Mouse (Mus musculus) liver, embryonic 11.5 days (tissue): ENCODE measurements around the gene Akr1c12. TPM values are rescaled to one million over a fixed set of nuclear protein-coding genes. Genes with fewer than 3 reads are reported as not detected.

Experiments used
- ATAC-seq: fragments of 200-750 bp; cut with Nextera tagmentation; replicated peaks from 2 replicates; pipeline ENCODE4 v1.8.0; 2017; ENCODE audit warnings: moderate number of reproducible peaks, mild to moderate bottlenecking, moderate TSS enrichment, moderate library complexity; ENCODE audit not compliant: low FRiP score
- DNase-seq: peaks from one replicate; pipeline ENCODE4 v3.0.0-alpha.2; 2017; ENCODE audit warnings: low spot score
- H3K27ac ChIP-seq: fragments of 300-500 bp; sonication (generic); 2 replicates; pipeline ENCODE4 v1.5.1; 2014; ENCODE audit warnings: mild to moderate bottlenecking, low read depth, low read length, control low read depth
- H3K27me3 ChIP-seq: fragments of 300-500 bp; sonication (generic); replicated peaks from 2 replicates; pipeline ENCODE4 v1.6.1; 2014; ENCODE audit warnings: low read length, mixed read lengths; ENCODE audit not compliant: control insufficient read depth, insufficient read depth
- H3K36me3 ChIP-seq: fragments of 300-500 bp; sonication (generic); 2 replicates; pipeline ENCODE4 v1.6.1; 2014; ENCODE audit warnings: mild to moderate bottlenecking, low read length, moderate library complexity, mixed read lengths; ENCODE audit not compliant: control insufficient read depth, insufficient read depth
- H3K4me1 ChIP-seq: fragments of 300-500 bp; sonication (generic); replicated peaks from 2 replicates; pipeline ENCODE4 v1.6.1; 2014; ENCODE audit warnings: low read length, mixed read lengths; ENCODE audit not compliant: control insufficient read depth, insufficient read depth
- H3K4me2 ChIP-seq: fragments of 300-500 bp; sonication (generic); 2 replicates; pipeline ENCODE4 v1.6.1; 2014; ENCODE audit warnings: mild to moderate bottlenecking, control low read depth, moderate library complexity
- H3K4me3 ChIP-seq: fragments of 300-500 bp; sonication (generic); 2 replicates; pipeline ENCODE4 v1.5.1; 2014; ENCODE audit warnings: low read depth, low read length, control low read depth
- H3K9ac ChIP-seq: fragments of 300-500 bp; sonication (generic); 2 replicates; pipeline ENCODE4 v1.6.1; 2014; ENCODE audit warnings: low read depth, low read length, control low read depth
- H3K9me3 ChIP-seq: fragments of 300-500 bp; sonication (generic); 2 replicates; pipeline ENCODE4 v1.6.1; 2016; ENCODE audit warnings: low read length, inconsistent platforms, mixed read lengths; ENCODE audit not compliant: control insufficient read depth
- WGBS: fragments of 180-500 bp; shearing (Covaris S2); extraction: QIAGEN DNeasy Blood & Tissue Kit; methylation state at CpG from one replicate; pipeline ENCODE4 v1.1.7; 2014; 5-methylcytosine and 5-hydroxymethylcytosine counted together
- polyA plus RNA-seq: library from polyadenylated mRNA; unstranded; fragments of >200 nt; fragmentation: Nextera tagmentation; extraction: Ambion mirVana; gene quantifications from 2 replicates; pipeline ENCODE4 v1.2.1, GENCODE M21; 2014

Gene Akr1c12
- polyA plus RNA-seq, 1 experiment from 2014 or later, result 17.8 TPM

- no peak overlapping the region for H3K4me2 ChIP-seq
- DNase-seq (no peak), ATAC-seq (no peak)
- H3K36me3 ChIP-seq, result no peaks in the 10 kb centered on the region
- H3K4me3 ChIP-seq, result no peak overlapping the region
- H3K27me3 ChIP-seq, result no peaks in the 10 kb centered on the region
- no peak overlapping the region for H3K9ac ChIP-seq
- H3K27ac ChIP-seq, result no peak overlapping the region
- H3K4me1 ChIP-seq, result no peaks in the 10 kb centered on the region
- 80% methylated on average over 8 of the region's 8 CpGs for WGBS
- no peaks in the 10 kb centered on the region for H3K9me3 ChIP-seq
Measured at GRCm38 (mm10) chr13:4230841-4231623, 48.2 kb downstream of the Akr1c12 start.

- Histone ChIP-seq H3K4me3 (no peak within 1 kb of the TSS), H3K4me2 (no peak within 1 kb of the TSS), H3K4me1 (no peaks in the 10 kb centered on the region), H3K27me3 (no peaks in the 10 kb centered on the region), H3K9me3 (no peaks in the 10 kb centered on the region), H3K36me3 (no peaks in the 10 kb centered on the region), H3K27ac (no peak within 1 kb of the TSS), H3K9ac (no peak within 1 kb of the TSS)
- DNase-seq, result no peak
- WGBS, result 39% methylated on average over 1 of the region's 1 CpGs
- no peak for ATAC-seq
Measured at GRCm38 (mm10) chr13:4228441-4228840, 50.8 kb downstream of the Akr1c12 start, which contains the start of gene Akr1c19. Gene Akr1c19 (plus strand): TSS chr13:4228700.

Other genes starting within 250 kb of the Akr1c12 start
- 0.51 and 0.58 TPM in 2 replicates for gene Akr1c14, start 230.4 kb downstream of the Akr1c12 start, polyA plus RNA-seq
- gene Akr1c18, start 128.8 kb downstream of the Akr1c12 start, polyA plus RNA-seq, result 0.39 and 0.47 TPM in 2 replicates
- gene Akr1c13, start 88.3 kb downstream of the Akr1c12 start, polyA plus RNA-seq, result 29.3 and 32.8 TPM in 2 replicates
- 45.6 and 48.5 TPM in 2 replicates for gene Akr1c19, start 50.7 kb downstream of the Akr1c12 start, polyA plus RNA-seq
- gene Akr1c6, start 154.9 kb upstream of the Akr1c12 start, polyA plus RNA-seq, result not detected in 2 replicates
- gene Akr1c20, start 243.9 kb upstream of the Akr1c12 start, polyA plus RNA-seq, result not detected in 2 replicates